Mouse (Mus musculus) testis, adult 2 months (tissue): ENCODE data around the gene Cav3.

Source experiments
- CTCF ChIP-seq: fragments of 200-500 bp; IDR thresholded peaks from 2 replicates; pipeline ENCODE4 v1.5.1; 2012; ENCODE audit warnings: low read depth, mild to moderate bottlenecking, inconsistent platforms, low read length, moderate library complexity; ENCODE audit not compliant: control insufficient read depth, insufficient read depth, insufficient replicate concordance
- POLR2A ChIP-seq: fragments of 200-500 bp; IDR thresholded peaks from 2 replicates; pipeline ENCODE4 v1.6.1; 2012; ENCODE audit warnings: low read depth, mild to moderate bottlenecking, inconsistent platforms, low read length, moderate library complexity; ENCODE audit not compliant: control insufficient read depth

DNA sequence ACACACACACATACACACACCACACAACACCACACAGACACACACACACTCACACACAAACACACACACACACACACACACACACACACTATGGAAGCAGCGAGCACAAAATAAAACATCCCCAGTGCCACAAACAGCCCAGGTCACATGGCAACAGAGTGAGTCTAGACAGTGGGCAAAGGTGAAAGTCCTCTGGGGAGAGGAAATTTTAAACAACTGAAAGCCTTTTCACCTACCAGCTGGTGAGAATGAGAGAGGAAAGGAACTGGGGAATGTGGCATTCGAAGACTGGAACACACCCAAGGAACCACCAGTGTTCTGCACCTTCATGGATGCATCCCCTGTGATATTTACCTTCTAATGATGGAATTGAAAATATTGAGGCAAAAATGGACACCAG, 40.2 kb downstream of the Cav3 start:
- TF ChIP-seq CTCF, result no peak
- no peak for TF ChIP-seq POLR2A
